Mouse (Mus musculus) erythroblast, embryonic 14.5 days (primary cell): ENCODE measurements around the gene Ksr1.

ENCODE experiments used
- GATA1 ChIP-seq: IDR thresholded peaks from 2 replicates; pipeline ENCODE4 v1.6.1; 2012; ENCODE audit warnings: low read length, inconsistent platforms, mixed read lengths
- TAL1 ChIP-seq: IDR thresholded peaks from 3 replicates; pipeline ENCODE4 v1.6.1; 2012; ENCODE audit warnings: low read length, inconsistent platforms, mixed read lengths

- TF ChIP-seq GATA1 = no peak
- no peak for TF ChIP-seq TAL1
Observed at GRCm38 (mm10) chr11:79083018-79083441, 63.2 kb downstream of the Ksr1 start.
